Mouse (Mus musculus) hindbrain, embryonic 15.5 days (tissue): ENCODE results near the gene Apol10b. TPM values are rescaled to one million over a fixed set of nuclear protein-coding genes. Genes with fewer than 3 reads are reported as not detected.
"Not testable (repeated sequence)": the region's sequence is repeated elsewhere in the genome, so short reads cannot be mapped to it uniquely, and the experiment has no call there.

Experiments used
- ATAC-seq: fragments of 200-750 bp; cut with Nextera tagmentation; 2 replicates; pipeline ENCODE4 v1.8.0; 2017; ENCODE audit warnings: low read depth, moderate number of reproducible peaks, moderate TSS enrichment; ENCODE audit not compliant: low FRiP score
- H3K27ac ChIP-seq: fragments of 300-500 bp; sonication (generic); replicated peaks from 2 replicates; pipeline ENCODE4 v1.5.1; 2015; ENCODE audit warnings: mild to moderate bottlenecking, inconsistent platforms
- H3K27me3 ChIP-seq: fragments of 300-500 bp; sonication (generic); 2 replicates; pipeline ENCODE4 v1.6.1; 2015; ENCODE audit warnings: control low read depth, inconsistent platforms
- H3K36me3 ChIP-seq: fragments of 300-500 bp; sonication (generic); 2 replicates; pipeline ENCODE4 v1.6.1; 2015; ENCODE audit warnings: control low read depth, inconsistent platforms
- H3K4me1 ChIP-seq: fragments of 300-500 bp; sonication (generic); replicated peaks from 2 replicates; pipeline ENCODE4 v1.6.1; 2015; ENCODE audit warnings: control low read depth, inconsistent platforms
- H3K4me2 ChIP-seq: fragments of 300-500 bp; sonication (generic); 2 replicates; pipeline ENCODE4 v1.6.1; 2015; ENCODE audit warnings: moderate library complexity, mild to moderate bottlenecking, inconsistent platforms
- H3K4me3 ChIP-seq: fragments of 300-500 bp; sonication (generic); 2 replicates; pipeline ENCODE4 v1.5.1; 2015; ENCODE audit warnings: mild to moderate bottlenecking, inconsistent platforms
- H3K9ac ChIP-seq: fragments of 300-500 bp; sonication (generic); 2 replicates; pipeline ENCODE4 v1.6.1; 2015; ENCODE audit warnings: inconsistent platforms
- H3K9me3 ChIP-seq: fragments of 300-500 bp; sonication (generic); 2 replicates; pipeline ENCODE4 v1.6.1; 2016; ENCODE audit warnings: control low read depth, inconsistent platforms
- WGBS: fragments of 180-500 bp; shearing (Covaris S2); methylation state at CpG from one replicate; pipeline ENCODE4 v1.1.7; 2015; 5-methylcytosine and 5-hydroxymethylcytosine counted together
- polyA plus RNA-seq: library from polyadenylated mRNA; unstranded; fragments of >200 nt; fragmentation: Nextera tagmentation; extraction: Ambion mirVana; gene quantifications from 2 replicates; pipeline ENCODE4 v1.2.1, GENCODE M21; 2015

Apol10b gene
- polyA plus RNA-seq, 1 experiment from 2014 or later: 0.12 TPM

DNA sequence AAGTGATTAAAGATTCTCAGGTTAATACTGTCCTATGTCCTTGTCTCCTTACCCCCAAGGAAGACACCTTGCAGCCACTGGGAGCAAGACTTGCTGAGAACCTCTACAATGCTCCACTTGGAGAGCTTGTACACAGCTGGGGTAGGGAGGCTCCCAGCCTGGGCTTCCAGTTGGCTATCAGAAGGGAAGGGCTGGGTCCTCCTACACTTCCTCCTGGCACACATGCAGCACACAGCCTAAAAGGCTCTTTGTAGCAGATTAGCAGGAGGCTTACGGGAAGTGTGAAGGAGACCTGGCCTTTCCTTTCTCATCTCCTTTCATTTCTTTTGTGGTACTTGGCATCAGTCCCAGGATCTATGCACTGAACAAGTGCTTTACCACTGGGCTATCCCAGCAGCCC, 14.2 kb downstream of the Apol10b start:
- Histone ChIP-seq H3K9ac (no peak overlapping the region), H3K27me3 (no peaks in the 10 kb centered on the region), H3K36me3 (no peaks in the 10 kb centered on the region), H3K9me3 (peaks cover 9% of the 10 kb centered on the region; the same call in 1 of the 2 replicates), H3K4me1 (no peaks in the 10 kb centered on the region), H3K4me2 (no peak overlapping the region), H3K4me3 (no peak overlapping the region), H3K27ac (no peak overlapping the region)
- WGBS: 52% methylated on average over 1 of the region's 1 CpGs
- no peak for ATAC-seq

DNA sequence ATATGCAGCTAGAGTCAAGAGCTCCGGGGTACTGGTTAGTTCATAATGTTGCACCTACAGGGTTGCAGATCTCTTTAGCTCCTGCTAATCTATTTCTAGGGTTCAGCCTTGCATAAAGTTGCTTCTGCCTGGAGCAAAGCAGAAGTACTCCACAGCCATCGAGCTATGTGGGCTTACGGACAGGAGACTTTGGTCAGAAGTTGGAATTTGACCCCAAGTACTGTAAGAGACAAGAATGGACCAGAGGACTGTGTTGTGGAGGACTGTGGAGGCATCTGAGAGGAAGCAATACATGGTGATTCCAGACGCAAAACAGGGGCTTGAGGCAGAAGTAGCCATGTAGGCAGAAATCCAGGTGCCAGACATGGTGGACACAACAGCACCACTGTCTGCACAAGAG, 16.6 kb downstream of the Apol10b start:
- no peaks in the 10 kb centered on the region for H3K36me3 ChIP-seq
- no peak overlapping the region for H3K4me2 ChIP-seq
- peaks cover 9% of the 10 kb centered on the region; the same call in 1 of the 2 replicates for H3K9me3 ChIP-seq
- H3K27me3 ChIP-seq: no peaks in the 10 kb centered on the region
- no peak overlapping the region for H3K4me3 ChIP-seq
- no peak for ATAC-seq
- no peak overlapping the region for H3K27ac ChIP-seq
- H3K9ac ChIP-seq: no peak overlapping the region
- no peaks in the 10 kb centered on the region for H3K4me1 ChIP-seq
- 92% methylated on average over 4 of the region's 4 CpGs for WGBS

DNA sequence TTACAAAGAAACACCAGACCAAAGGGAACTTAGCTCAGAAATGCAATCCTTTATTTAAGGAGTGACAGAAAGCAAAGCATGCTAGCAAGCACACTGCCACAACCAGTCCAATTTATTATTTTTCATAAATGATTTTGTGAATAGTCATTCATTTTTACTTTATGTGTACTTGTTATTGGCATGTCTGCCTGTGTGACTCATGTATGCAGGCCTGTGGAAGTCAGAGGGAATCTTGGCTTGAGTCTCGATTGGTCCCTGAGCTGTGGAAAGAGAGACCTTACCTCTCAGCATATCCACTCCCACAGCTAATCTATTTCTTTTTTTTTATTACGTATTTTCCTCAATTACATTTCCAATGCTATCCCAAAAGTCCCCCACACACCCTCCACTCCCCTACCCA, 17.1 kb downstream of the Apol10b start:
- WGBS: 96% methylated on average over 2 of the region's 2 CpGs
- no peak for ATAC-seq
- Histone ChIP-seq H3K9ac (no peak overlapping the region), H3K4me1 (no peaks in the 10 kb centered on the region), H3K27ac (no peak overlapping the region), H3K27me3 (no peaks in the 10 kb centered on the region), H3K4me3 (no peak overlapping the region), H3K36me3 (no peaks in the 10 kb centered on the region), H3K4me2 (no peak overlapping the region), H3K9me3 (peaks cover 7% of the 10 kb centered on the region; the same call in 1 of the 2 replicates)

DNA sequence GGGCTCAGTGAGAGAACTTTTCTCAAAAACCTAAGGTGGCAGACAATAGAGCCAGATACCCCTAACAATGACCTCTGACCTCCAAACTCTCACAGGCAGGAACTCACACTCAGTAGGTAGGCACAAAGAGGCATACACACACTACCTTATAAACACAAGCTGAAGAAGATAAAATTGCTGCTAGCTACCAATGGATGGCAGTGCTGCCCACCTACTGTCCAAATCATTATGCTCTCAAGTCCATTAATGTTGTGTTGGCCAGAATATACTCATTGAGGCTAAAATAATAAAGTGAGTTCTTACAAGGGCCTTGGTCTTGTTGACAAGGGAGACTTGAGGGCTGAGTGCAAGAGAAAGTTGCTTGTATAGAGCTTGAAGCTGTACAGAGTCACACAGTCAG, 32.7 kb downstream of the Apol10b start:
- Histone ChIP-seq H3K4me2 (no peak overlapping the region), H3K9me3 (no peaks in the 10 kb centered on the region), H3K9ac (no peak overlapping the region), H3K27me3 (no peaks in the 10 kb centered on the region), H3K36me3 (no peaks in the 10 kb centered on the region), H3K4me1 (no peaks in the 10 kb centered on the region), H3K4me3 (no peak overlapping the region), H3K27ac (no peak overlapping the region)
- ATAC-seq: no peak

DNA sequence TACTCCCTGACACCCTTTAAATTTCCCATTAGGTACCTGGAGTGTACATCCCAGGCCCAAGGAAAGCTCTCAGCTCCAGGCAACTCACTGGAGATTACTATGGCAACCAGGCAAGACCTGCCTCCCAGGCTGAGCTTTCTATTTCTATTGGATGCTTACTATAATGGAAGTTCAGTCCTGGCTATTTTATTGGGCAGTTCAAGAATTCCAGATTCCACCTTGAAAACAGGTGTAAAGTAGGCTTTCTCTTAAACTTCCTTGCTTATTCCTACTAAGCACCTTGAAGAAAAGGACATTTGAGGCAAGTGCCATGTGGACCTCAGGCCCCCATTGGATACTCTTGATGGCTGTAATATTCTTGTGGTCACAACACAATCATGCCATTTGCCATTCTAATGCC, 34.1 kb downstream of the Apol10b start, which contains the start of gene 1700025B11Rik:
Gene 1700025B11Rik (minus strand): TSS at position 101 of the 400 bp plus-strand sequence.
- no peaks in the 10 kb centered on the region for H3K4me1 ChIP-seq
- H3K4me2 ChIP-seq: no peak within 1 kb of the TSS
- no peaks in the 10 kb centered on the region for H3K27me3 ChIP-seq
- H3K27ac ChIP-seq: no peak within 1 kb of the TSS
- H3K9ac ChIP-seq: no peak within 1 kb of the TSS
- H3K4me3 ChIP-seq: no peak within 1 kb of the TSS
- H3K9me3 ChIP-seq: no peaks in the 10 kb centered on the region
- no peaks in the 10 kb centered on the region for H3K36me3 ChIP-seq
- ATAC-seq: no peak

DNA sequence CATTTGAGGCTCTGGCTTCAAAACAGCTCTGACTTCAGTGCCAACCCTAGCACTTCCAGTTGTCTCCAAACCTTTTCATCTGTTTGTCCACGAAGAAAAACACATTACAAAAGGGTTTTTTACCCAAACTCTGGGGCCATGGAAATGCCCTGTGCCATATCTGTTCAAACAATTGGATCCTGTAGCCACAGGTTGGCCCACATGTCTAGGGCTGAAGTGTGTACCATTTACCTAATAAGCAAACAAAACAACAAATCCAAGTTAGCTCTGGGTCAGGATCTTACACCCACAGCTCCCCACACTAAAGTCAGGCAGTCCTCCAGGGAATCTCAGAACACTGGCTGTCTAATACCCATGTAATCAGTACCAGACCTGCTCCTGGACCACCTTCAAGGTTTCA, 56.7 kb downstream of the Apol10b start:
- WGBS: 34% methylated on average over 1 of the region's 1 CpGs
- not testable (repeated sequence) for ATAC-seq, H3K4me2 ChIP-seq, H3K9me3 ChIP-seq, H3K4me3 ChIP-seq, H3K9ac ChIP-seq, H3K4me1 ChIP-seq, H3K27ac ChIP-seq, H3K36me3 ChIP-seq, H3K27me3 ChIP-seq

Other genes starting within 250 kb of the Apol10b start
- 0.07 TPM in 1 of 2 replicates, not detected in the other for gene Apol7a, start 197.0 kb downstream of the Apol10b start, polyA plus RNA-seq
- 0.04 and 0.09 TPM in 2 replicates for gene Apol9a, start 185.0 kb downstream of the Apol10b start, polyA plus RNA-seq
- gene Apol7b, start 148.6 kb downstream of the Apol10b start, polyA plus RNA-seq: not detected in 2 replicates
- gene Apol10a, start 119.1 kb downstream of the Apol10b start, polyA plus RNA-seq: not detected in 2 replicates
- gene Apol11a, start 87.9 kb downstream of the Apol10b start, polyA plus RNA-seq: not detected in 2 replicates
- gene Apol7c, start 62.8 kb downstream of the Apol10b start, polyA plus RNA-seq: not detected in 2 replicates
- gene 1700025B11Rik, start 34.2 kb downstream of the Apol10b start, polyA plus RNA-seq: not detected in 2 replicates
- not detected in 2 replicates for gene Gm36245, start 3.1 kb upstream of the Apol10b start, polyA plus RNA-seq
- gene Apol11b, start 47.2 kb upstream of the Apol10b start, polyA plus RNA-seq: not detected in 2 replicates
- gene Apol7e, start 102.7 kb upstream of the Apol10b start, polyA plus RNA-seq: not detected in 2 replicates
- 0.37 TPM in 1 of 2 replicates, not detected in the other for gene Apol9b, start 132.9 kb upstream of the Apol10b start, polyA plus RNA-seq
- 0.22 and 0.25 TPM in 2 replicates for gene Apol8, start 160.9 kb upstream of the Apol10b start, polyA plus RNA-seq
- 11.8 and 12.0 TPM in 2 replicates for gene Myh9, start 246.1 kb upstream of the Apol10b start, polyA plus RNA-seq